Mouse (Mus musculus) megakaryocyte, embryonic 14.5 days (primary cell): ENCODE results near the gene Slc38a1.

Experiments
- FLI1 ChIP-seq: IDR thresholded peaks from 2 replicates; pipeline ENCODE4 v1.6.1; 2012; ENCODE audit warnings: low read length, inconsistent platforms, mixed read lengths
- GATA1 ChIP-seq: IDR thresholded peaks from 3 replicates; pipeline ENCODE4 v1.6.1; 2012; ENCODE audit warnings: mixed read lengths, low read length, inconsistent platforms, borderline replicate concordance

DNA sequence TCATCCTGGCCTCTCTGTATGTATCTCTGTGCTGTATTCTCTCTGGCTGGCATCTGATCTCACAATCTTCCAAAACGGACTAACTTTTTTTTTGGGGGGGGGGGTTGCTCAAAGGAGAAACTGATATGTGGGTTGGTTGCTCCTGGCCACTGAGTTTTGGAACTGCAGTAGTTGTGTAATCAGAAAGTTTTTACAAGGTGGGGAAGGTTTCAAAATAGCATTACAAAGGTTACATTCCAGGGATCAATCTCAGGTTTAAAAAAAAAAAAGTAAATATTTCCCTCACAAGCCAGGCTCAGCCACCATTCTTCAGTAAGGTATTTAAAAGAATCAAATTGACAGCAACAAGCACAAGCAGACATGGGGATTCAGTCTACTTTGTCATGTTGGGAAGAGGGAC is 31.4 kb upstream of the Slc38a1 start:
- TF ChIP-seq GATA1 (no peak), FLI1 (no peak)
